Mouse (Mus musculus) liver, embryonic 14.5 days (tissue): Measurements from ENCODE around the gene Plekhj1. TPM values are rescaled to one million over a fixed set of nuclear protein-coding genes. Genes with fewer than 3 reads are reported as not detected.

Experiments
- ATAC-seq: fragments of 200-750 bp; cut with Nextera tagmentation; 2 replicates; pipeline ENCODE4 v1.8.0; 2017; ENCODE audit warnings: moderate number of reproducible peaks, mild to moderate bottlenecking, moderate library complexity; ENCODE audit not compliant: insufficient read depth
- DNase-seq, 3 experiments: peaks; one replicate each; pipeline ENCODE4 v3.0.0-alpha.2; 2012 to 2013; ENCODE audit warnings: low read depth in 3 of 3, low spot score in 3 of 3
- H3K27ac ChIP-seq: fragments of 300-500 bp; sonication (generic); 2 replicates; pipeline ENCODE4 v1.5.1; 2014; ENCODE audit warnings: moderate library complexity, mild to moderate bottlenecking, control low read depth, inconsistent platforms
- H3K27me3 ChIP-seq: fragments of 300-500 bp; sonication (generic); 2 replicates; pipeline ENCODE4 v1.6.1; 2014; ENCODE audit warnings: mild to moderate bottlenecking, low read length, moderate library complexity; ENCODE audit not compliant: control insufficient read depth, insufficient read depth
- H3K36me3 ChIP-seq: fragments of 300-500 bp; sonication (generic); replicated peaks from 2 replicates; pipeline ENCODE4 v1.6.1; 2014; ENCODE audit warnings: low read depth; ENCODE audit not compliant: control insufficient read depth, insufficient read depth
- H3K4me1 ChIP-seq, 2 experiments: fragments of 200-500 bp in 1 of 2; fragments of 300-500 bp in 1 of 2; sonication (generic) in 1 of 2; replicated peaks; 2 replicates each; pipeline ENCODE4 v1.6.1; 2012 to 2014; ENCODE audit warnings: antibody characterized with exemption in 1 of 2, inconsistent platforms in 1 of 2, low read length in 1 of 2; ENCODE audit not compliant: control insufficient read depth in 2 of 2, insufficient read depth in 2 of 2
- H3K4me2 ChIP-seq: fragments of 300-500 bp; sonication (generic); 2 replicates; pipeline ENCODE4 v1.6.1; 2014; ENCODE audit warnings: low read depth, mild to moderate bottlenecking, control low read depth, moderate library complexity
- H3K4me3 ChIP-seq, 2 experiments: fragments of 200-500 bp in 1 of 2; fragments of 300-500 bp in 1 of 2; sonication (generic) in 1 of 2; 2 replicates each; pipeline ENCODE4 v1.5.1; 2012 to 2014; ENCODE audit warnings: low read depth in 2 of 2, low read length in 2 of 2, mild to moderate bottlenecking in 2 of 2, control low read depth in 1 of 2, inconsistent platforms in 1 of 2, moderate library complexity in 1 of 2; ENCODE audit not compliant: insufficient read depth in 1 of 2
- H3K9ac ChIP-seq: fragments of 300-500 bp; sonication (generic); replicated peaks from 2 replicates; pipeline ENCODE4 v1.6.1; 2014; ENCODE audit warnings: mild to moderate bottlenecking, control low read depth, moderate library complexity
- H3K9me3 ChIP-seq: fragments of 300-500 bp; sonication (generic); 2 replicates; pipeline ENCODE4 v1.6.1; 2016; ENCODE audit warnings: low read length, mixed read lengths; ENCODE audit not compliant: control insufficient read depth
- CTCF ChIP-seq: IDR thresholded peaks from 2 replicates; pipeline ENCODE4 v1.5.1; 2016; ENCODE audit warnings: antibody characterized with exemption, low read depth, control low read depth
- EP300 ChIP-seq: IDR thresholded peaks from 2 replicates; pipeline ENCODE4 v1.6.1; 2016; ENCODE audit warnings: antibody characterized with exemption, low read depth
- WGBS: fragments of 180-500 bp; shearing (Covaris S2); extraction: QIAGEN DNeasy Blood & Tissue Kit; methylation state at CpG from one replicate; pipeline ENCODE4 v1.1.7; 2014; ENCODE audit not compliant: insufficient replicate concordance; 5-methylcytosine and 5-hydroxymethylcytosine counted together
- polyA plus RNA-seq, 2 experiments: library from polyadenylated mRNA; depleted of rRNA in 1 of 2; stranded (reverse) in 1 of 2; unstranded in 1 of 2; fragments of >200 nt; fragmentation: Nextera tagmentation in 1 of 2; extraction: Ambion mirVana in 1 of 2; gene quantifications; 2 replicates each; pipeline versions ENCODE4 v1.2.1 to v1.2.3; 2012 to 2014

The Plekhj1 gene
- polyA plus RNA-seq, 2 experiments = 46.7 to 77.0 TPM

- Histone ChIP-seq H3K27me3 (no peaks in the 10 kb centered on the region), H3K9me3 (no peaks in the 10 kb centered on the region), H3K9ac (peak overlapping the region; percentile 84), H3K27ac (no peak overlapping the region), H3K4me2 (peak overlapping the region; percentile 97), H3K4me1 (peaks cover 26 to 46% of the 10 kb centered on the region in 2 experiments), H3K36me3 (no peaks in the 10 kb centered on the region), H3K4me3 (peak overlapping the region; percentile 86 to 99)
- no peak for ATAC-seq
- TF ChIP-seq CTCF (peak; percentile 46), EP300 (no peak)
- no peak for DNase-seq
- WGBS = 20% methylated on average over 3 of the region's 3 CpGs
These were observed 42.3 kb downstream of the Plekhj1 start for GRCm38 (mm10) chr10:80756099-80756498.

- TF ChIP-seq CTCF (no peak), EP300 (no peak)
- Histone ChIP-seq H3K4me3 (peak overlapping the region; percentile 86 to 99), H3K4me1 (peaks cover 26 to 44% of the 10 kb centered on the region in 2 experiments), H3K27ac (peak overlapping the region; percentile 50), H3K27me3 (no peaks in the 10 kb centered on the region), H3K4me2 (peak overlapping the region; percentile 97), H3K9me3 (no peaks in the 10 kb centered on the region), H3K36me3 (no peaks in the 10 kb centered on the region), H3K9ac (peak overlapping the region; percentile 84)
- WGBS = under 1% methylated on average over 69 of the region's 75 CpGs
- ATAC-seq (peak; percentile 65), DNase-seq (no peak)
These were observed 43.0 kb downstream of the Plekhj1 start for GRCm38 (mm10) chr10:80755291-80756015.

GRCm38 (mm10) chr10:80754594-80755290, 43.7 kb downstream of the Plekhj1 start, which contains the start of gene Dot1l:
Gene Dot1l (plus strand): TSS chr10:80755206.
- TF ChIP-seq EP300 (no peak), CTCF (no peak)
- Histone ChIP-seq H3K27me3 (no peaks in the 10 kb centered on the region), H3K9ac (peak within 1 kb of the TSS; percentile 84), H3K4me3 (peak within 1 kb of the TSS; percentile 86 to 99), H3K4me2 (peak within 1 kb of the TSS; percentile 97), H3K36me3 (no peaks in the 10 kb centered on the region), H3K4me1 (peaks cover 26 to 44% of the 10 kb centered on the region in 2 experiments), H3K9me3 (no peaks in the 10 kb centered on the region), H3K27ac (peak within 1 kb of the TSS; percentile 50)
- ATAC-seq = peak; percentile 92
- under 1% methylated on average over 54 of the region's 57 CpGs for WGBS
- DNase-seq = peak; percentile 94

- Histone ChIP-seq H3K9ac (no peak overlapping the region; the same call in 1 of the 2 replicates), H3K27ac (no peak overlapping the region), H3K9me3 (no peaks in the 10 kb centered on the region), H3K4me2 (peak overlapping the region; percentile 76), H3K4me1 (peaks cover 24 to 27% of the 10 kb centered on the region in 2 experiments), H3K27me3 (no peaks in the 10 kb centered on the region), H3K4me3 (peak overlapping the region; percentile 8 to 34), H3K36me3 (no peaks in the 10 kb centered on the region)
- 4% methylated on average over 6 of the region's 6 CpGs for WGBS
- ATAC-seq (peak; percentile 59), DNase-seq (peak; percentile 69 to 72 (median 72))
- no peak for TF ChIP-seq EP300
- no peak for TF ChIP-seq CTCF
These were observed 46.3 kb downstream of the Plekhj1 start for GRCm38 (mm10) chr10:80752079-80752625.
